Mouse (Mus musculus) frontal cortex, postnatal 25 days (tissue): ENCODE data around the gene Gpr155.
A peak's percentile ranks its signal among the peaks of the same experiment; 100 is the strongest.

Experiments
- DNase-seq, 2 experiments: peaks; one replicate each; pipeline ENCODE4 v3.0.0; 2022; ENCODE audit warnings: low spot score in 2 of 2

Gene Gpr155

DNA sequence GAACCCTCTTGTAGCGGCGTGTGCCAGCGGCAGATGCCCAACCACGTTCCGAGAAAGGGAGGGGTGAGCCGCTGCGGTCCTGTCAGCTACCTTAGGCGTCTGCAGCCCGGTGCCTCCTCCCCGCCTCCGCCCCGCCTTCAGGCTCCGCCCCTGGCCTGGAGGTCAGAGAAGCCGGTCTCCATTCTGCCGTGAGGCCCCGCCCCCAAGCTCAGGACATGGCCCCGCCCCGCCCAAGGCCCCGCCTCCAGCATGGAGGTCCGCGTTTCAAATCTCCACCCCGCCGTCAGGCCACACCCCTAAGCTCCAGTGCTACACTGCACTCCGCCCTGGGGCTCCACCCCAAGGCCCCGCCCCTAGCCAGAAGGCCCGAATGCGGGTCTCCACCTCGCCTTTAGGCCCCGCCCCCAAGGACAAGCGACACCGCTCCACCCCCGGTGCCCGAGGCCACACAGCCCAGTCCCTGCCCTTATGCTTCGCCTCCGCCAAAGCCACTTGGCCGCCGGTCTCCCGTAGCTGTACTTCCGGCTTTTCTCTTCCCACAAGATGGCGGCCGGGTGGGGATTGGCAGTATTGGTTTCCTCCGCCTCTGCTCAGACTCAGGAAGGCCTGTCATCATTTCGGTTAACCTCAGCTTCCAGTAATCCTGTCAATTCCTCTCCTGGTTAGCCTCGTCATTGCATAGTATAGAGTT is at the start of gene Gpr155:
Gene Gpr155 (minus strand): TSS at position 217 of the 691 bp plus-strand sequence.
- DNase-seq: peak; percentile 94 to 98

DNA sequence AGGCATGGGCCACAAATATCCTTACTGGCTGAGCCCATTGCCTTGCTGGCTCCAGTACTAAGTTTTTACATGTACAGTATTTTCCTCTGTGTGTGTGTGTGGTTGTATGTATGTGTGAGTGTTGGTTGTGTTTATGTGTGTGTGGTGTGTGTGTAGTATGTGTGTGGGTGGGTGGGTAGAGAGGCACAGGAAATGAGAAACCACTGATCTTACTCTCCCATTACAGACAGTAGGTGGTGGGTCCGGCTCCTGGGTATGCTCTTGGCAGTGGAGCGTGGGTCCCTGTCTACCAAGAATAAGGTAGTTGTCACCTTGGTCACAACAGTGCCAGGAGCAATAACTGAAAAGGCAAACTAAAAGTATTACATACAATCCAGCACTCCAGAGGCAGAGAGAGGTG is 49.5 kb upstream of the Gpr155 start:
- DNase-seq: no peak

DNA sequence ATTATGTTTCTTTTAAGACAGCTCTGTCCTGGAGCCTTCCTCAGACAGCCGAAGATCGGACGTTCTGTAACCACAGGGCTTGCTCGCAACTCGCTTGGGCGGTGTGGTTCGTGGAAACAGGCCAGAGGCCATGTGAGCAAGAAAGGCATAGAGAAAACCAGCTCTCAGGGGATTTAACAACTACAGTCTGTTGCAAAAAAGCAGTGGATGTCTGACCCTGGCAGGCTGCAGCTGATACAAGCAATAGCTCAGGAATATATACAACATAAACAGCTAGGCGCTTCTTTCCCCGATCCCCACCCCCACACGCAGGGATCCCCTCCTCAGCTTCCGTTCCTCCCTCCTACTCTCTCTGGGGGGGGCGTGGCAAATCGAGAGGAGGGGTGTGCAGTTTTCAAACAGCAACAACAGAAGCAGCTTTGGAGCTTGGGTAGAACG is 45.6 kb upstream of the Gpr155 start:
- DNase-seq: no peak

DNA sequence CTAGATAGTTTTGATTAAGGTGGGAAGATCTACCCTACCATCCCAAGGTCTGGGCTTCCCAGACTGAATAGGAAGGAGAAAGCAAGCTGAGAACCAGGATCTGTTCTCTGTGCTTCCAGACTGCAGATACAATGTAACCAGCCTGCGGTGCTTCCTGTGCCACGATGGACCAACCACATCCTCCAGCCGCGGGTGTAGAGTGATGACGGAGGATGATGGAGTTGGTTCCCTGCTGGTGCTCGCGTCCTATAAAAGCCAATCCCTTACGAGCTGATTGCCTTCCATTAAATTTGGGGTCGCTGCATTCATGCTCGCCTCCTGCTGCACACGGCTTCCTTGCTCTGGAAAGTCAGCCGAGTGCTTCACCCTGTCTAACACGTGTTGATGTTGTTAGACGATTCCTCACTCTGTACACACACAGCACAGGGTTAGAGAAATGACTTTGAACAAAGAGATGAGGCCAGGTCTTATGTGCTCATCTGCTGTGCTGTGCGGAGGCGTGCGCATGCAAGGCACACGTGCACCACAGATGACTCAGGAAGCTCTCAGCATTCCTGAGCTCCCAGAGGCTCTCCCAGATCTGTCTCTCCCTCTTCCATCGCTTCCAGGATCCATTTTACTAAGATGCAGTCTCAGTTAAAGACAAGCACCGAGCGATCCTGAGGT is 42.6 kb upstream of the Gpr155 start:
- DNase-seq: peak; percentile 8 to 24

DNA sequence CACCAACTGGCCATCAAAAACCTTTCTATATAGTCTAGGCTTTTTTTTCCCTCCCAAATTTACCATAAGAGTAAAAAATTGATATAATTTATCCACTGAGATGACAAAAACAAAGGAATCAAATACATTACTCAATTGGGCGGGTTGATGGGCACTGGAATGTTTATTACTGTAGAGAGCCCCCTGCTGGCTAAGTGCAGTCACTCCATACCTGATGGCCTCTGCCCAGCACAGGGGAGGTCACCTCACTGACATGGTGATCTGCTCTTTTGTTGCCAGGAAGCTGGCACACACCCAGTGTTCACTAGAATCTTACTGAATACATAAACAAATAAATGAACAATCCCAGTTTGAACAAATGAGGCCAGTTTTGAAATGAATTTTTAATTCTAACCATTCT is 40.9 kb upstream of the Gpr155 start:
- no peak for DNase-seq

DNA sequence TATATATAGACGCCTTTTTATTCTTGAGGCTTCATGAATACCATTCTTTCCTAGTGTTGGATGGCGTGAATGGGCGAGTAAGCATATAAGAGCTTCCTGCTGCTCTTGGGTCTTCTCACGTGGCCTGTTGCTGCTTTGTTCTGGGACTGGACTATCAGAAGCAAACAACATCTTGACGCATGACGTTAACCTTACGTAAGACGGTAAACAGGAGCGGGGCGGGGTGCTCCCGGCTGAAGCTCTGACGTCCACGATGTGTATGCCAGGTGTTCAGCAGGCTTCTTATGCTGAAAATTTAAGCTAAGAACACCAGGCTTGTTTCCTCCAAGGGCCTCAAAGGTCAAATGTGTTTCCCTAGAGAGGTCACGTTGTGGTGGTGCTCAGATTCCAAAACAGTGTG is 39.5 kb upstream of the Gpr155 start:
- DNase-seq: no peak

DNA sequence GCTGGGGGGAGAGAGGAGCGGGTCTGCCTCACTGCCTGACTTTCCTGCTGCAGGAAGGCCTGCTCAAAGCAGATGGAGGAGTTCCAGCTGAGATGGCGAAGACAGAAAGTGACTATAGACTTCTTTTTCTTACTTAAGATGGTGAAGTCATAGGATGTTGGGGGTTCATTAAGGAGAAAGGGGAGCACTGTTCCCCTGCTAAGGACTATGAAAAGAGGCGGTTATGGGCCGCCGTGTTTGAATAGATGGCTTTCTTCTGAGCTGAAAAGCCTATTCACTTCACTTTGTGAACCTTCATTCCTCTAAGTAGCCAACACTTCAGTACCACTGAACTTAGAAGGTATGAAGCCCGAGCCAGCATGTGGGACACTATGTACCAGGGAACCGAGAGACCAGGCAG is 33.4 kb upstream of the Gpr155 start:
- DNase-seq: no peak

DNA sequence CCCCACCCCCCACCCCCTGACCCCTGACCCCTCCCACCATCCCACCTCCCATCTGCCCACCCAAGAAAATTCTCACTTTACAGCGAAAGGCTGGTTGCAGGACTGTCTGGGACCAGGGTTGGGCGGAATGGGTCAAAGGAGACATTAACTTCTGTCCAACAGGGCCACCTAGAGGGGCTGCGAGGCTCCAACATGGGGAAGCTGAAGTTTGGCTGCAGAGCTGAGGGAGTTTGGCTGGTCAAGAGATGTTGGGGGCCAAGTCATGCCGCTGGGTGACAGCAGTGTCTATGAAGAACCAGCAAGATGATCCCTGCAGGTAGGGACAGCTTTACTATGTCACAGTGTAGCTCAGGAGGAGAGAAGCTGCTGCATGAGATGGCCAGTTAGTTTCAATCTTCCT is 32.9 kb upstream of the Gpr155 start:
- DNase-seq: no peak

DNA sequence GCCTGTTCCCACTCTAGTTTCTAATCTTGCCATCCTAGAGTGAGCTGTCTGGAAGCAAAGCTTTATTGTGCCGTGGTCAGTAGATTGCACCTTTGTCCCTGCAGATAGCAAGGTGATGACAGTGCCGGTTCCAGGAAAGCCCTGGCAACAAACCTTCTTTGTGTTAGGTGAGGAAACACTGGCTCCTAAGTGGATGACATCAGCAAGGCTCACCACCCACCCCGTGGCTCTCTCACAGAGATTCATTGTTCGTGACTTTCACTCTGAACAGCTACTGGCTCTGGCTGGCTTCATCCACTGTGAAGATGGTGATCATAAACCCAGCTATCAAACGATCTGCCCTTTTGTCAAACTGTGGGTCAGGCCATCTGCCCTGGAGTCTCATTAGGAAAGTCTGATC is 29.5 kb upstream of the Gpr155 start:
- no peak for DNase-seq

DNA sequence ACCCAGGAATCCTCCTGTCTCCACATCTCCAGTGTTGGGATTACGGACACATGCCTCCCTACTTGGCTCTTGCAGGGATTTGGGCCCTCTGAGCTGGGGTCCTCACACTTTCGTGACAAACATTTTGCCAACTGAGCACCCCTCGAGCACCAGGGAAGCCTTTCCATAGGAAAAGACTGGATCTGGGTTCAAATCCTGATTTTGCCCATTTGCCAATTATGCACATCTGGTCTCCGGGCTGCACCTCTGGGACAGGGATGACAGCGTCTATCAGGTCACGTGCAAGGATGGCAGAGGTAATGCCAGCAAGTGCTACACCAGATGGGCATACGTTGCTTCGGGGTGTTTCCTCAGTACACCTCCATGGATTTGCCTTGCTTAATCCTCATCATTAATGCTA is 23.7 kb upstream of the Gpr155 start:
- DNase-seq: no peak

DNA sequence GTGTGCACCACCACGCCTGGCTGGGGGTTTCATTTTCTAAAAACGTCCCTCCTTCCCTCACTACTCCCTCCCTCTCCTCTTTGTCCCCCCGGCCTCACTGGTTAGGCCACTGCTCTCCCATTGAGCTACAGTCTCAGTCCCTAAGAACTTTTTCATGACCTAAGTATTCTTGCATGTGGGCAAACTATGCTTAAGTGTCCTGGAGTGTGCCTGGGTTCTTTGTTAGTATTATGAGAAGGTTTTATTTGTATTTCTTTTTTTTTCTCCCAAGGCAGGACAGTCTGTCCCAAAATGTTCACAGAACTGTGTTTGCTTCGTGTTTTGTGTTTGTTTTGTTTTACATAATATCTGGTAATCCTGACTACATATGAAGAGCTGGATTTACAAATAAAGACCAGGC is 21.3 kb upstream of the Gpr155 start:
- DNase-seq: no peak

DNA sequence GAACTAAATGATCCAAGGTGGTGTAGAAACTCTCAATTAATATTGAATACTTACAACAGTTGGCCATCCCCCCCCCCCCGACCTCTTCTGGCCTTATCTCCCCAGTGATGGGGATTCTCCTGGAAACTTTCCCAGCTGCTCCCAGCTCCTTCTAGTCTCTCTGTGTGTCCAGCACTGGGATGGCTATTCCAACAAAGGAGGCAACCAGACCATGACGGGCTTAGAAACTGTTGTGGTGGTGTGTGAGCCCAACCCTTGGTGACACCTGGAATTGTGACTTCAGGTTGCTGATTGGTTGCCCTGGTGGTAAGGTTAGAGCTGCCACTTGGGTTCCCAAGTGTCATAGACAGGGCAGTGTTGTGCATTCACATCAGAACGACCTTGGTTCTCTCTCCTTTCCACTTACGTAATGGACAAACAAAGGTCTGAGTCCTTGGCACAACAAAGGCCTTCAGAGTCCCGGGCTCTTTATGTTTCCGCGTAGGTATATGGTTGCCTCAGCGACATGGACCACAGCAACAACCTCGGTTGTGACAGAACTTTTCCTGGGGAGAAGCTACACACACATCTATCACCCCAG is 20.1 kb upstream of the Gpr155 start:
- no peak for DNase-seq

DNA sequence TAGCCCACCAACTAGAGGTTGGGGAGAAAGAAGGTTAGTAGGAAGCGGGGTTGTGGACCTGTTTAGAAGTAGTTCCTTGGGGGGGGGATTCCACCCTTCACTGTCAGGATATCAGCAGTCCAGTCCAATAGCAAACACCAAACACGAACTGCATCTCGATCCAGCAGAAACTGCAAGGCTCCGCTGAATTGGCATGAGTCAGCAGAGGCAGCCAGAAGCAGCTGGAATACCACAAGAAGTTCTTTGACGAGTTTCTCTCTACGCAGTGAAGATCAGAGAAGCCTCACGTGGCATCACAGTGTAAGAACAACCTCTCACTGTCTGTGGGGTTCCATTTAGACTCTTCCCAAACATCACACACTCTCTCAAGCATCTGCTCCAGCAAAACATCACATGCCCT is 18.6 kb upstream of the Gpr155 start:
- no peak for DNase-seq

DNA sequence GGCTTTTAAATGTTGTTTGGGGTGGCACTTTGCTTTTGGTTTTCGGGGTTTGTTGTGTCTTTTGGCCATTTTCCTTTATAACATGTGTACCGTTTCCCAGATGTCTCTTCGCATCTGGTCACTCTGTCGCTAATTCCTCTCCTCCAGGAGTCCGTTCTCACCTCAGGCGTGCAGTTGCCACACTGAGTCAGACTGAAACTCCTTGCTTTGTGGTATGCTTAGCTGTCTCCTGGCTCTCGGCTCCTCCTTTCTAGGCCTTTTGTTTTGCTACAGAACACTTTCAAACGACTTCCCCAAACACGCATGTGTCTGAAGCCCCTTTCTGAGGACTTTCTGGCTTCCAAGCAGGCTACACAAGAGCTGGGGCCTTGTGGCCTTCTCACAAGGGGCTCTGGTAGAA is 18.1 kb upstream of the Gpr155 start:
- DNase-seq: no peak

DNA sequence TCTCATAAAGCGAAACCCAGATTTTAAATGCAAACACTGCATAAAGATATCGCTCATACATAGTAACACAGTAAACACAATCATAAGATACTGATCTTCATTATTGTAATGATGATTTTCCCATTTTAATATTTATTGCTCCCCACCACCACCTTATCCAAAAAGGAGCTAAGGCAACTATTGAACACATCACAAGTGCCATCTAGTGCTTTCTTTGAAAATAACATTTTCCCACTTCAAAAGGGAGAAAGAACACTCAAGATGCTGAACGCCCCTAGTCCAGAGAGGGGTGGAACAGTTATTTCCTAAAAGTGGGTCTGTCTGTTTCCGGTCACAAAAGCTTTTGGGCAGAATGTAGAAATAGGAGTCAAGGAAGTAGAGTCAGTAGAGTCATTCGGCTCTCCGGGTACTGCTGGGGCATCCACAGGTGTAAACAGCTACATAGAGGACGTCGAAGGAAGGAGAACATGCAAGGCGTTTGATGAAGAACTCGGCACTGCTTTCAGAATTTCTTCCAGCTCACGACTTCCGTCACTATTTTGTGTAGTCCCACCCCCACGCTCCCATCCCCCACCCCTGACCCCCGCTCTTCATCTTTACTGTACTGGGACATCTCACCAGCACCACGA is 17.1 kb upstream of the Gpr155 start:
- no peak for DNase-seq

DNA sequence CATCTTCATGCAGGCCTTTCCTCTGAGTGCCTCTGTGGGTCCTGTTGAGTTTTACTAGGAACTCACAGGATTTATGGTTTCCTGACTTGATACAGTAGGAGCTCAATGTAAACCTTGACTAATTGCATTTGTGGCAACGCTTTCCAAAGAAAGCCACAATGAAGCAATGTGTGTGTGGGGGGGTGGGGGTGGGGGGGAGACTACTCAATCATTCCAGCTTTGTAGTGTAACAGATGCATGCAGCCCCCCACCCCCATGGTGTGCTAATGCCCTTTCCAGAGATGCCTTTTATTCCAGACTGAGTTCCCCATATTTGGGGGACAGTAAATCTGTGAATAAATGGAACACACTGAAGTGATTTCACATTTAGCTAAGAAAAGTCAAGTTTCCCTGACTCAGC is 15.3 kb upstream of the Gpr155 start:
- DNase-seq: no peak

DNA sequence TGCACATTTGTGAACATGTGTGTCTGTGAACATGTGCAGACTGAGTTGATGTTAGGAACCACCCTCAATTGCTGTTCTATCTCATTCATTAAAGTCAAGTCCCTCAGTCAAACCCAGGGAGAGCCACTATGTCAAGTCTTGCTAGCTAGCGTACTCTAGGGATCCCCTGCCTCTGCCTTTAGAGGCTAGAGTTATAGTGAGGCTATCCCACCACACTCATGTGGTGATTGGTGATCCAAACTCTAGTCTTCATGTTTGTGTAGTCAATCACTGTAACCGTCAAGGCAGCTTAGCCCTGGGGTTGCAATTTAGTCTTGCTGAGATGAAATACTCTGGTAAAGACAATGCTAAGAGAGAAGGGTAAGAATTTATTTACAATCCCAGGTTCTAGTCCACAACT is 11.1 kb upstream of the Gpr155 start:
- DNase-seq: no peak

DNA sequence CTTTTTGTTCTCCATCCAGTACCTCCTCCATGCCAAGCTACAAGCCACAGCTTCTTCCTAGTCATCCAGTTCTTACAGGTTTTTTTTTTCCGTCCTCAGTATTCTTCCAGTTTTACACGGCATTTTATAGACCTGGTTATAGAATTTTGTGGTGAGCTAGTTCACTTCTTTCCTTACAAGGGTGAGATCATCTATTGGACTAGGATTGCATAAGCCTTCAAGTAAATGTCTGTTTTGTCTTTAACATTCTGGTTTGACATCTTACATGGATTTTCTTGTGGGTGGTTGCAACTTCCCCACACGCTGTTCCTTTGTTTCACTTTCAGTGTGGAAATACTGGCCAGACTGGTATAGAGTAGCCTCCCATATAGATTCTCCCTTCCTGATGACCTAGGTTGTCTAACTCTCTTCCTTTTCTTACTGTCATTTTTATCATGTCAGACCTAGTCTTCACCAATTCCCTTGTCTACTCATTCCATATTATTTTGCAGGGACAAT is 10.5 kb upstream of the Gpr155 start:
- DNase-seq: no peak

DNA sequence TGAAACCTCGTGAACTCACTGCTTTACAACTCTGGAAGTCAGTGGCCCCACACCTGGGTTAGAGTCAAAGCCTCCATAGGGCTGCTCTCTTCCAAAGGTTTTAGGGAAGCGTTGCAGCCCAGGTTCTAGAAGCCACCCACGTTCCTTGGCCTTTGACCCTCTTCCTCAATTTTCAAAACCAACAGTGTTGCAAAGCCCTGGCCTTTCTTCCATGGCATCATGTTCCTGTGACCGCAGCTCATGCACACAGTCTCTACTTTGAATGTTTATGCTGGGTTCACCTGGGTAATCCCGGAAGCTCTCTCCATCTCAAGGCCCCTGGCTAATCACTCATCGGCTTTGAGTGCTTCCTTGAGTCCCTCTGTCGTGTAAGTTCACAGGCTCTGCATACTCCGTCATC is 9.1 kb upstream of the Gpr155 start:
- no peak for DNase-seq

DNA sequence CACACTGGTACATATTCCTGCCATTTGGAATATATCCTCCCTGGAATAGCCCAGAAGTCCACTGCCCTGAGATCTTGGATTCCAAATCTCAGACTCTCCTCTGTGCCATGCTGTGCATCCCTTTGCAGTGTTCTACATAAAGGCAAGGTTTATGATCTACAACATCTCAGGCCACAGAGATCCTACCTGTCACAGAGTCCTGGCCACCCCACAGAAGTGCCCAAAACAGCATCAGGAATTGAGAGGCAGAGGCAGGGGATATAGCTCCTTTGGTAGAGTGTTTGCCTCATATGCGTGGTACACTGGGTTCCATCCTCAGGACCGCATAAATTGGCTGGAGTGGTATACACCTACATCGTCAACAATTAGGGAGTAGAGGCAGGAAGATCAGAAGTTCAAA is 8.1 kb upstream of the Gpr155 start:
- no peak for DNase-seq

DNA sequence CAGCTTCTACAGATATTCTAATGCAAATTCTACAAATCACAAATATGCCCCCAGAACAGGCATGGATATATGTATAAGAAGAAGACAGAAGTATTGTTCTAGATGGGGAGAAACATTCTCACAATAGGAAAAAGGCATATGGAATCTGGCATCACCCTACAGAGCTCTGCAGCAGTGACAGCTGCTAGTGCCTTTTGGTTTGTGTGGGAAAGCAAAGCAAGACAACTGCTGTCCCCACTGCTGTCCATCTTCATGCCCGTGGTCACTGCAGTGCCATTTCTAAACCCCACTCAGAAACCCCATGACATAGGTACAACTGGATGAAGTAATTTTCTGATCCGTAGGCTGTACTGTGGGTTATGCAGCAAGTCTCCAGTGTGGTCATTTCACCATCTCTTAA is 6.4 kb upstream of the Gpr155 start:
- no peak for DNase-seq

DNA sequence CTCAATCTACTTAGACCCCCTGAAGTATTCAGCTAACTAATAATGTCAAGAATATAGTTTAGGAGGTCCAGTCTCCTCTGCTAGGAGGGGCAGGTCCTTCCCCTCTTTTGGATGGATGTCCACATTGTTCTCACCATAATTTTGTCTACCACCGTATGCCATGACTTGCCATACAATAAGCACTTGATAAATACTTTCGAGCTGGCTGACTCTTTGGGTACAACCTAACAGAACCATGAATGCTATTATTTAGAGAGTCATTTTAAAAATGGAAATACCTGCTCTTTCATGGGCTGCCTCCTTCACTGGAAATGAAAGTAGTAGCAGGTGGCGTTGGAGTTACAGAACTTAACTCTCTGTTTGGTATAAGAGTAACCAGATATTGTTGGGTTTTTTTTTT is 3.6 kb upstream of the Gpr155 start:
- DNase-seq: no peak

DNA sequence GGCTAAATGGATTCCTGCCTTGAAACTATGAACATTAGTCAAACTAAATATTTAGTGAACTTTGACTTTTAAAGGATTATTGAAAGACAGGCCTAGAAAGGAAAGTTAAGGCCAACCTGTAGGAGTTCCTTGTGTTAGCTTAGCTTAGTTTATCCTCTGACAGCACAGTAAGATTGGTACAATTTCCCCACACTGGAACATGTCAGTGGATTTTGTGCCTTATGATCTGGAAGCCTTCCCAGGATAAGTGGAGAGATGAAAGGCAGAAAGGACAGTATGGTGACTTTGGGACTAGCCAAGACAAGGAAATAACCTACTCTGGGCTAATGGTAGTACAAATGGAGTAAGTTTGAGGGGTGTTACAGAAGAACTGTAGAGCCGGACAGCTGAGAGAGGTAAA is 1.4 kb upstream of the Gpr155 start:
- DNase-seq: no peak
